Mouse (Mus musculus): ENCODE results near the gene Jph4.

DNA sequence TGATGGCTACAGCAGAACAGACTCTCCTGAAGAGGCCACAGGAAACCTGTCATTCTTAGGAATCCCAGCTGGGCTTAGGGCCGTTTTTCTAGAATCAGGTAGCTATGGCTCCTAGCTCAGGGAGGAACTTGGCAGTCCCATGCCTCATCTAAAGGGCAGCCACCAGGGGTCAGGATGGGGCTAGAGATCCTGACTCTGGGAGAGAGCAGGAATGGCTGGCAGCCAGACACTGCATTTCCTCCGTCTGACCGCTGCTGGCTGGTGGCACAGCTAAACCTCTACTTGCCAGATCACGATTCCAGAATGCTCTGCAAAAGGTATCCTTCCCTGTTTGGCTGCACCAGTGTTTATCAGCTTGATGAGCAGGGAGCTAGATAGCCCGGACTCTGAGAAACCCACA lies 5.2 kb upstream of the Jph4 start:
- TF ChIP-seq TAL1 (IDR thresholded peaks at IDR 0.05; ENCODE audit: low read length) (no peak), GATA1 (IDR thresholded peaks at IDR 0.05; ENCODE audit: low read length) (no peak)
